Mouse (Mus musculus): ENCODE results near the gene Cybrd1.

Gene Cybrd1

GRCm38 (mm10) chr2:71167211-71167610, 49.5 kb downstream of the Cybrd1 start:
- CTCF ChIA-PET, result no interaction called here

- CTCF ChIA-PET, result interaction anchor here (0.6 kb wide), 1 partner anchor 966 kb away, joined by 4 read pairs; no protein-coding TSS in a partner anchor
Measured at GRCm38 (mm10) chr2:71168461-71169021, 50.8 kb downstream of the Cybrd1 start.

DNA sequence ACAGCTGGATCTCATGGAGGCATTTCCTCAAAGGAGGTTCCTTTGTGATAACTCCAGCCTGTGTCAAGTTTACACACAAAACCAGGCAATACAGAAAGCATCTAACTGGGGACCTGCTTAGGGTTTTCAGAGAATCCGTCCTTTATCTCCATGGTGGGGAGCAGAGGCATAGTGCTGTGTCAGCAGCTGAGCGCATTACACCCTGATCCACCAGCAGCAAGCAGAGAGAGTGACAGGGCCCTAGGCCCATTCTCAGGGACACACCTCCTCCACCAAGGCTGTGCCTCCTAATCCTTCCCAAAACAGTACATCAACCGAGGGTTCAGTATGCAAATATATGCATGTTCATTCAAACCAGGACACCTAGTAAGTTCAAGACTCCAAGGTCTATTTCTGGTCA, 55.3 kb downstream of the Cybrd1 start:
- CTCF ChIA-PET, result no interaction called here

DNA sequence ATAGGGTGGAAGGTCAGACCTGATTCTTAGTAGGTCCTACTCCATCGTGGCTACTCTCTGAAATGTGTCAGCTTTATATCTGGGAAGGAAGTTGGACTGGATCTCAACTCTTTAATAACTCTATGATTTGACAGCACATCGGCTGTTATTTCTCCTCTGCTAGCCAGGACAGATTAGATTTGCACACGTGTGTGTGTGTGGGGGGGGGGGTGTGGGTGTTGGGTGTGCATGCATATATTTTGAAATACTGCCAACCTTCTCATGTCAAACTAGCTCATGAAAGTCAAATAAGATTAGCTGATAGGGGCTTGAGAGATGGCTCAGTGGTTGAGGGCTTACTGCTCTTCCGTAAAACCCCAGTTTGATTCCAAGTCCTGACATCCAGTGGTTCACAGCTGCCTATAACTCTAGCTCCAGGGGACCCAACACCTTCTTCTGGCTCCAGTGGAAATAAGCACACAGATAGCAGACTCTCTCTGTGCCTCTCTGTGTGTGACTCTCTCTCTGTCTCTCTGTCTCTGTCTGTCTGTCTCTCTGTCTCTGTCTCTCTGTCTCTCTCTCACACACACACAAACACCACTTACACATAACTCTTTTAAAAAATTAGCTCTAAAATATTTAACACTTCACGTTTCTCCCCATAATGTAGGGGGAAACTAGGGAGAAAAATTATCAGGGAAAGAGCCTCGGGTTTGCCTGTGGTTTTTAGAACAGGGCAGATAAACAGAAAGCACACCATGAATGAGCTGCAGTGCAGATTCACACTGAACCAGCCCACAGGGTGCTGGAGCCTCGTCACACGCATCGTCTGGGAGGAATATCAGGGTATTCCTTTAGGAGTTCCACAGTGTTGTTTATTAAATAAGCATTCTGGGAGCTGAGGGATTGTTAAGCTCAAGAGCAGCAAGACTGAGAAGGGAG, 58.9 kb downstream of the Cybrd1 start:
- CTCF ChIA-PET, result interaction anchor here (0.6 kb wide), 1 partner anchor 30 kb away, joined by 3 read pairs; no protein-coding TSS in a partner anchor

- CTCF ChIA-PET, result no interaction called here
Measured at GRCm38 (mm10) chr2:71177250-71177615, 59.5 kb downstream of the Cybrd1 start.

DNA sequence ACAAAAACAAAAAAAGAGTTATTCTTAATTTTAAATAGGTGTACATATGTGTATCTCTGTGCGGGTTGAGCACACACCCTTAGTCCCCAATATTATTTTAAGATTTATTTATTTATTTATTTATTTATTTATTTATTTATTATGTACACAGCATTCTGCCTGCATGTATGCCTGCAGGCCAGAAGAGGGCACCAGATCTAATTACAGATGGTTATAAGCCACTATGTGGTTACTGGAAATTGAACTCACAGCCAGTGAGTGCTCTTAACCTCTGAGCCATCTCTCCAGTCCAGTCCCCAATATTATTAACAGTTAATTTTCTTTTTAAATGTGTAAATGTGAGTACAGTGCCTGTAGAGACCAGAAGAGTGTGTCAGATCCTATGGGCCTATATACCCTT, 60.0 kb downstream of the Cybrd1 start:
- CTCF ChIA-PET, result no interaction called here

DNA sequence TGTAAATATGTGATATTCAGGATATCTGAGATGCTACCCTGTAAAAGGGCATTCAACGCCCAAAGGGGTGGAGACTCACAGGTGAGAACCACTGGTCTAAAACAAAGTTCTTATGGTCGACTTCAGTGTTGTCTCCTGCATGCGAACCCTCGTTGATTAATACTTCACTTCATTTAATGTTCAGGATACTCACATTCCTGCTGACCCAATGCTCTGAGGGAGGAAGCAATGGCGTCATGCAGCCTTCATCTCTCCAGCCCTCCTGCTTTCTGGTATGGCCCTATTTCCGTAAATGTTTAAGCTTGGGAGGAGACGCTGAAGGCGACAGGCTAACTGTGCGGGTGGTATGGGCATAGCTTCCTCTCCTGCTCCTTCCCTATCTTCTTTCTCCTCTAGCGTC, 62.0 kb downstream of the Cybrd1 start:
- CTCF ChIA-PET, result no interaction called here

- CTCF ChIA-PET, result no interaction called here
Measured at GRCm38 (mm10) chr2:71180566-71181217, 63.0 kb downstream of the Cybrd1 start.

DNA sequence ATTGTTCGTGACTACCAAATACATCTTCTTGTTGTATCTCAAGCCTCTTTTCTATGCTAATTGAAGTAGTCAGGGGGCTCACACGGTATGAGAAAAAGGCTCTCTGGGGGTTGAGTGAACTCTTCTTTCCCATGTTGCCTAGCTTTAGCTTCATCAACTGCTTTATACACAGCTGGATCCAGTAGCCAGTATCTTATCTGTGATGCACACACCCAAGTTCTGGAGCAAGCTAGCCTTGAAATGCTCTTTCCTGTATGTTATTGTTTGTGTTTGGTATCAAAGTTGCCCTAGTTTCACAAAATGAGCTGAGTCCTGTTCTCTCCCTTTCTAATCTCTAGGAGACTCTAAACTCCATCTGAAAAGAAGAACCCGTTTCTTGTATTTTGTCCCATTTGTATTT, 70.2 kb downstream of the Cybrd1 start:
- CTCF ChIA-PET, result no interaction called here

DNA sequence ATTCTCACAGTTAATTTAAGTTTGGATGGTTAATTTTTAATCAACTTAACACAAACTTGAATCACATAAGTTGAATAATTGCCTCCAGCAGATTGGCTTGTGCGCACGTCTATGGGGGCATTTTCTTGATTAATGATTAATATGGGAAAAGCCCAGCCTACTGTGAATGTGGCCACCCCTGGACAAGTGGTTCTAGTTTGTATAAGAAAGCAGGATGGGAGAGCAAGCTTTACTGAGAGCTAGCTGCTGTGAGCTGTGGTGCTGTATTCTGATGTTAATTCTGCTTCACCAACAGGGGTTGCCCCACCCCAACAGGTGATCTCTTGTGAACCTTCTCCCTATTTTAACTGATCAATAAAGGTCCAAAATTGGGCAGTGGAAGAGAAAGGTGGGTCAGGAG, 71.1 kb downstream of the Cybrd1 start:
- CTCF ChIA-PET, result no interaction called here

DNA sequence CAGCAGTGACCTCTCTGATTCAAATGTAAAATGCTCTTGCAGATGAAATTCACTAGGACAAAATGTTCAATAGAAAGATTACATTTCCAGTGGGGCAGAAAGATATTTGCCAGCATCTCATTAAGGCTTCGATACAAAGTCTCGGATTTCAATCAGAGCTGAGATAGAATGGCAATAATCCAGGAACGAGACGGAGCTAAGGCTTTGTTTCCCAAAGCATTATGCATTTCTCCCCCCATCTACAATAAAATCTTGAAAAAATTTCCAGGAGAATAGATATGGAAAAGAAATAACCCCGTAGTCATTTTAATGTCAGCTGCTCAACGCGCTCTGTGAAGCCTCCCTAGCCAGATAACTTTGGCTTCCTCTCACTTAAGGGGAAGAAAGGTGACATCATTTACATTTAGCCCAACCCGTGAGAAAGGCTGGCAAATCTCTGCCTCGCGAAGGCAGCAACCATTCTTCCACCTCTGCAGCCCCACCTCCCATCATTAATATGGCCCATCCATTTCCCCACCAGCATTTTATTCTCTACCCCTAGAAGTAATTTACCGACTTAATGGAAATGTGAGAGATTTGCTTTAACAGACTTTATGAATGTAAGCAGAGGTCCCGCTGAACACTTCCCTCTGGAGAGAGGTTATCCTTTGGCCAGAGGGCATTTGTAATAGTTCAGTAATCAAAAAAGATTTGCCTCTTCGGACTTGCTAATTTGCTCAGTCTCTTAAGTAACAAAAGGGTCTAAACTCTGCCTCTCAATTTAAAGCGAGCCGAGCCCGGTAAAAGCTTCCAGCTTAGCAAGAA, 73.9 kb downstream of the Cybrd1 start:
- CTCF ChIA-PET, result no interaction called here

DNA sequence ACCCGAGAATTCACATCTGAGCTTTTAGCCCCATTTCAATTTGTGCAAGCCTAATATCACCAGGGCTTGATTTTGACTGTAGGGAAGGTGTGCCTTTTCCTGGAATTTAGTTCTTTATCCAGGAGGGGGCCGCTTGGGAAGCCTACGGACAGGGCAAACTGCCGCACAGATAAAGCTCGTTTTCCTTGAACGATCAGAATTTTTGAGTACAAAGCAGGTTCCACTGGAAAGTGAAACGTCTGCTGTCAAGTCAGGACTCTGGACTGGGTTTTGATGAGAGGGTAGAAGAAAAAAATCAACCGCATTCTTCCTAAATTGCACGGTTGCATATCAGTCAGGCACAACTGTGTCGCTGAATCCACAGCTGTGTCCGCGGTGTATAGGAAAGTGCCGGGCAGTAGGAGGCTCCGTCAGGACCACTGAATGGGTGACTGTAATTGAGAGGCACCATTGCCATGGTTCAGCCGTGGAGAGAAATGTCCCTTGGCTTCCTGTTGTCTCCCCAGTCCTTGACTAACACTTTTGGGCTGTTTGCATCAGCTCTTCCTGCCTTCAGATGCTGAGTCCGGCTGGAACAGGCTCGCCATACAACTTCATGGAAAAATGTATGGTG, 74.6 kb downstream of the Cybrd1 start:
- CTCF ChIA-PET, result no interaction called here

Measured in spleen, embryonic (tissue).